Mouse (Mus musculus): Measurements from ENCODE around the gene Cdh12. TPM values are rescaled to one million over a fixed set of nuclear protein-coding genes. Genes with fewer than 3 reads are reported as not detected.
"Not testable (repeated sequence)": the region's sequence is repeated elsewhere in the genome, so short reads cannot be mapped to it uniquely, and the experiment has no call there.

The Cdh12 gene
- polyA plus RNA-seq, 1 experiment from 2014 or later = 6.8 TPM

DNA sequence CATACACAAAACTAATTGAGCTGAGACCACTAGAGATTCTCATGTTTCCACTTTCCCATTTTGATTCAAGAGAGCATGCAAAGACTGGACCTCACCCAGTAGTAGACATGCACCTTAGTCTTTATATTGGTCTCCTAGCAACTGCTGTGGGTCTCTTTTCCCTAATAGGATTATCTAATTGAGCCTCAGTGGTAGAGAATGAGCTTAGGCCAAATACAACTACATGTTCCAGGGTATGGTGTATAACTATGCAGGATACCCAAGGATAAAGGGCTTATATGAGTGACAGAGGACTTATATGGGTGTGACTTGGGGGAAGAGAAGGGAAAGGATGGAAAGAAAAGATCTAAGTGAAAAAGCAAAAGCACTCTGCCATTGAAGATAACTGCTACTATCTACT, 683.9 kb downstream of the Cdh12 start:
- H3K4me1 ChIP-seq (ENCODE audit: control insufficient read depth, insufficient read depth, low read length) = no peaks in the 10 kb centered on the region
- no peaks in the 10 kb centered on the region for H3K27me3 ChIP-seq (ENCODE audit: control insufficient read depth, insufficient read depth, low read length)
- no peak overlapping the region for H3K4me2 ChIP-seq (ENCODE audit: low read length)
- no peak overlapping the region for H3K4me3 ChIP-seq (replicated peaks; ENCODE audit: low read depth, low read length)
- H3K36me3 ChIP-seq (ENCODE audit: control insufficient read depth, insufficient read depth, low read length) = no peaks in the 10 kb centered on the region
- no peak for ATAC-seq (ENCODE audit: low FRiP score, low TSS enrichment)
- H3K9me3 ChIP-seq (ENCODE audit: control insufficient read depth, low read length) = no peaks in the 10 kb centered on the region
- no peak overlapping the region for H3K27ac ChIP-seq (replicated peaks; ENCODE audit: low read depth, low read length)
- no peak for DNase-seq
- no peak overlapping the region for H3K9ac ChIP-seq (replicated peaks; ENCODE audit: low read length)

DNA sequence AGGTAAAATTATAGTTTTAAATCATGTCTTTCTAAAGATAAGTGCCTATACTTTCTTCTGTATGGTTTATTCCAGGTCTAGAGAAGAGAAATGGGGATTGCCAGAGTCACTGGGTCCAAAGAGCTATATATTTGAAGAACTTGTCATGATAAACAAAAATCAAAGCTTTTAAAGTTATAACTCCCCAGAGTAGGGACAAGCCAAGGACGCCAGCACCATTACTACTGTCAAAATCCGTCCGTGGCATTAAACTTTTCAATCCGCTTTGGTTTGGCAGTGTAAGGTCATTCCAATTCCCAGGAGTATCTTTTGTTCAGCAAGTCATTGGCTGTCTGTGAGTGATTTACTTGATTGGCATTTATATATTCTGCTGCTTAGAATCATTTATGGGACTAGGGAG, 697.8 kb downstream of the Cdh12 start:
- DNase-seq = no peak
- Histone ChIP-seq H3K27ac (replicated peaks; ENCODE audit: low read depth, low read length) (no peak overlapping the region), H3K4me1 (ENCODE audit: control insufficient read depth, insufficient read depth, low read length) (no peaks in the 10 kb centered on the region), H3K4me3 (replicated peaks; ENCODE audit: low read depth, low read length) (no peak overlapping the region), H3K27me3 (ENCODE audit: control insufficient read depth, insufficient read depth, low read length) (no peaks in the 10 kb centered on the region), H3K9ac (replicated peaks; ENCODE audit: low read length) (no peak overlapping the region), H3K9me3 (ENCODE audit: control insufficient read depth, low read length) (no peaks in the 10 kb centered on the region), H3K36me3 (ENCODE audit: control insufficient read depth, insufficient read depth, low read length) (no peaks in the 10 kb centered on the region), H3K4me2 (ENCODE audit: low read length) (no peak overlapping the region)
- no peak for ATAC-seq (ENCODE audit: low FRiP score, low TSS enrichment)
- 61% methylated on average over 4 of the region's 4 CpGs for WGBS

DNA sequence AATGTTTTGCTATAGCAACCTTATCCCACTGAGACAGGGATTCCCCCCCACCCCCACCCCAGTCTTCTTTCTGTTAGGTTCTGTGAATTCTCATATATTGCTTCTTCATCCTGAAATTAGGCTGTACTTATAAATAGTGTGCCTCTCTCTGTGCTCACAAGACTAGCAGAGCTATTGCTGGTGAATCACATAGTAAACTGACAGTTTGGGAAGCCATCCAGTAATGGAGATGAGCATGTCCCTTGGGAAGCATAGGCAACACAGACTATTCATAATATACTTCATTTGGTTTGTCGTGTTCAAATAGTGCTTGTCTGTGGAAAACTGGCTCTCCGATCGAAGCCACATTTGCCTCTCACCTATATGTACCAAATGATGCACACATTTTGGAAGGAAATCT, 704.5 kb downstream of the Cdh12 start:
- DNase-seq = peak; percentile 40

DNA sequence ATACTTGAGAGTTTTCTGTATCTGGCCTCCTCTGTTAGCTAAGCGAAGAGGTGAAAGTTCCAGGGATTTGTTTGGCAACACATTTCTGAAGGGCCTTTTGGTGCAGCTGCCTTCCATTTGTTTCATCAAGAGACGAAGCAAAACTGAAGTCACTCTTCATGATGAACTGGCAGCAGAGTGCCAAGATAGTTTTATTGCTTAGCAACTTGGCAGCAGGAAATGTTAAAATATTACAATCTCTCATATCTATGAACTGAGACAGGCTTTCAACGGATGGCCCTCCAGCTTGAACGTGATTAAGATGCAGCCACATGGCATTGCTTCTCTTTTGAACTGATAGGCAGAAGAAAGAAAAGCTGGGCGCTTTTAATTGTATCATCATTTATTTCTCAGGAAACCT, 730.7 kb downstream of the Cdh12 start:
- no peak overlapping the region for H3K9ac ChIP-seq (replicated peaks; ENCODE audit: low read length)
- no peak overlapping the region for H3K4me3 ChIP-seq (replicated peaks; ENCODE audit: low read depth, low read length)
- DNase-seq = peak; percentile 5
- H3K36me3 ChIP-seq (ENCODE audit: control insufficient read depth, insufficient read depth, low read length) = no peaks in the 10 kb centered on the region
- no peak for ATAC-seq (ENCODE audit: low FRiP score, low TSS enrichment)
- no peaks in the 10 kb centered on the region for H3K27me3 ChIP-seq (ENCODE audit: control insufficient read depth, insufficient read depth, low read length)
- no peak overlapping the region for H3K4me2 ChIP-seq (ENCODE audit: low read length)
- H3K27ac ChIP-seq (replicated peaks; ENCODE audit: low read depth, low read length) = no peak overlapping the region
- no peaks in the 10 kb centered on the region for H3K9me3 ChIP-seq (ENCODE audit: control insufficient read depth, low read length)
- WGBS = 59% methylated on average over 5 of the region's 5 CpGs
- no peaks in the 10 kb centered on the region for H3K4me1 ChIP-seq (ENCODE audit: control insufficient read depth, insufficient read depth, low read length)

More for the DNA sequence above, 704.5 kb downstream of the Cdh12 start:
- no peak overlapping the region for H3K9ac ChIP-seq (replicated peaks; ENCODE audit: low read length)
- no peak overlapping the region for H3K27ac ChIP-seq (replicated peaks; ENCODE audit: low read depth, low read length)
- H3K4me3 ChIP-seq (replicated peaks; ENCODE audit: low read depth, low read length) = no peak overlapping the region
- WGBS = 81% methylated on average over 3 of the region's 3 CpGs
- H3K27me3 ChIP-seq (ENCODE audit: control insufficient read depth, insufficient read depth, low read length) = no peaks in the 10 kb centered on the region
- no peaks in the 10 kb centered on the region for H3K9me3 ChIP-seq (ENCODE audit: control insufficient read depth, low read length)
- ATAC-seq (ENCODE audit: low FRiP score, low TSS enrichment) = no peak
- no peak overlapping the region for H3K4me2 ChIP-seq (ENCODE audit: low read length)
- no peaks in the 10 kb centered on the region for H3K36me3 ChIP-seq (ENCODE audit: control insufficient read depth, insufficient read depth, low read length)
- no peaks in the 10 kb centered on the region for H3K4me1 ChIP-seq (ENCODE audit: control insufficient read depth, insufficient read depth, low read length)

DNA sequence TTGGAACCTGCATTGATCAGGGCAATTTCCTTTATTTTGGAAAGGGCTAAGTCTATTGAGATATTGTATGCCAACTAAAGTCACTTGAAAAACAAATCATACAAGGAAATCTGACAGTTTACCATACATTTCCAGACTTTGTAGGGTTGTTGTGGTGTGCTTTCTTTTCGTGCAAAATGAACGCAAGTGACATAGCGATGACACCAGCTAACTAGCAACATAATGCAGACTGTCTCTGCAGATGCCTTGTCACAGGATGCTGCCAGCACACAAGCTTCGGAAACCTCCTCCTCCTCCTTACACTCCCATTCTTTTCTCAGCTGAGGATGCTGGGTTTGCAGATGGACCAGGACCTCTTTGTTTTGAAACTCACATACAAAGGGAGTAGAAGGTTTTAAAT, 731.1 kb downstream of the Cdh12 start:
- Histone ChIP-seq H3K9ac (replicated peaks; ENCODE audit: low read length) (no peak overlapping the region), H3K4me2 (ENCODE audit: low read length) (no peak overlapping the region), H3K4me3 (replicated peaks; ENCODE audit: low read depth, low read length) (no peak overlapping the region), H3K36me3 (ENCODE audit: control insufficient read depth, insufficient read depth, low read length) (no peaks in the 10 kb centered on the region), H3K27me3 (ENCODE audit: control insufficient read depth, insufficient read depth, low read length) (no peaks in the 10 kb centered on the region), H3K4me1 (ENCODE audit: control insufficient read depth, insufficient read depth, low read length) (no peaks in the 10 kb centered on the region), H3K27ac (replicated peaks; ENCODE audit: low read depth, low read length) (no peak overlapping the region), H3K9me3 (ENCODE audit: control insufficient read depth, low read length) (no peaks in the 10 kb centered on the region)
- no peak for DNase-seq
- WGBS = 57% methylated on average over 4 of the region's 4 CpGs
- ATAC-seq (ENCODE audit: low FRiP score, low TSS enrichment) = no peak

DNA sequence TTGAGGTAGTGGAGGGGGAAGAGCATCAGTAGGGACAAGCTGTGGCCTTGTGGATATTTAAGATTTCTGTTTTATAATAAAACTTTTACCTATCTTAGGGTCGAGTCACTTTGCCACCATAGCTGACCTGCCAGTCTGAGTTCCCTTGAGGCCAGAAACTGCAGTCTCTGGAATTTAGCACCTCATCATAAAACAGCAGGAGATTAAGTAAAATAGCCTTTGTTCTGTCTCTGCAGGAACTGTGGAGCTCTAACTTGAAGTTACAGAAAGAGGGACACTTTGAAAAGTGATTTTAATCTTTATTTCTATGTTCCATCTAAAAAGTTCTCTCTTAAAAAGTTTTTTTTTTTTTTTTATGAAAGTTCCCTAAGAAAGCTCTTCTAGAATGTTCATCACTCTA, 736.7 kb downstream of the Cdh12 start:
- Histone ChIP-seq H3K27ac (replicated peaks; ENCODE audit: low read depth, low read length) (no peak overlapping the region), H3K9ac (replicated peaks; ENCODE audit: low read length) (no peak overlapping the region), H3K4me2 (ENCODE audit: low read length) (no peak overlapping the region), H3K27me3 (ENCODE audit: control insufficient read depth, insufficient read depth, low read length) (no peaks in the 10 kb centered on the region), H3K4me1 (ENCODE audit: control insufficient read depth, insufficient read depth, low read length) (no peaks in the 10 kb centered on the region), H3K4me3 (replicated peaks; ENCODE audit: low read depth, low read length) (no peak overlapping the region), H3K9me3 (ENCODE audit: control insufficient read depth, low read length) (no peaks in the 10 kb centered on the region), H3K36me3 (ENCODE audit: control insufficient read depth, insufficient read depth, low read length) (no peaks in the 10 kb centered on the region)
- no peak for ATAC-seq (ENCODE audit: low FRiP score, low TSS enrichment)
- 56% methylated on average over 1 of the region's 1 CpGs for WGBS
- no peak for DNase-seq

DNA sequence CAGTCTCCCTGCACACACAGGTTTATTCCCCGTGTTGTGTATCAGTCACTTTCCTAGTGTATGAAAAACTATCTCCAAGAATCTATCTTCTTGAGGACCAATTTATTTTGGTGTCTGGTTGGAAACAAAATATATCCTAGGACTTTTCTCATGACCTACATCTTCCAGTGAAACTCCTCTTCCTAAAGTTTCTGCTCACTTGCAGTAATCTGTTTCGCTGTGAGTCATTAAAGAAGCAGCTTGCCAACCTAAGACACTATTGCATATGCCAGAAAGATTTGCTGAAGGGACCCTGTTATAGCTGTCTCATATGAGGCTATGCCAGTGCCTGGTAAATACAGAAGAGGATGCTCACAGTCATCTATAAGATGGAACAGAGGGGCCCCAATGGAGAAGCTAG, 761.0 kb downstream of the Cdh12 start:
- H3K36me3 ChIP-seq (ENCODE audit: control insufficient read depth, insufficient read depth, low read length); H3K4me2 ChIP-seq (ENCODE audit: low read length); H3K9me3 ChIP-seq (ENCODE audit: control insufficient read depth, low read length); ATAC-seq (ENCODE audit: low FRiP score, low TSS enrichment); H3K9ac ChIP-seq (replicated peaks; ENCODE audit: low read length); H3K4me3 ChIP-seq (replicated peaks; ENCODE audit: low read depth, low read length); H3K27me3 ChIP-seq (ENCODE audit: control insufficient read depth, insufficient read depth, low read length); H3K27ac ChIP-seq (replicated peaks; ENCODE audit: low read depth, low read length); DNase-seq; H3K4me1 ChIP-seq (ENCODE audit: control insufficient read depth, insufficient read depth, low read length): not testable (repeated sequence)
- 87% methylated on average over 2 of the region's 2 CpGs for WGBS

DNA sequence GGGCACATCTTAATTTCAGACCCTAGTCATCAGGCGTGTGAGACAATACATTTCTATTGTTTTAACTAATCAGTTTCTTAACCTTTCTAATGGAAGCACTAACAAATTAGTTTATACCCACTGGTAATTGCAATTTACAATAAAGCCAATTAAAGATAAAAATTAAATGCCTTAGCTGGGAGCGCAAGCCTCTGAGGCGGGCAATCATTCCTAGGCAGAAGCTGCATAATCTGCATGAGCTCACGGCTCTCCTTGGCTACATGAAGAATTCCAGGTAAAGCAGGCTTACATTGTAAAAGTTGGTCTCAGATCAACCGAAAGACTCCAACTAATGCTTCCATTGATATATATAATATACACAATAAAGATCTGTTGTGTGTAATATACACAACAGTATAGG, 773.9 kb downstream of the Cdh12 start:
- Histone ChIP-seq H3K27ac (replicated peaks; ENCODE audit: low read depth, low read length) (no peak overlapping the region), H3K4me2 (ENCODE audit: low read length) (no peak overlapping the region), H3K9ac (replicated peaks; ENCODE audit: low read length) (no peak overlapping the region), H3K27me3 (ENCODE audit: control insufficient read depth, insufficient read depth, low read length) (no peaks in the 10 kb centered on the region), H3K36me3 (ENCODE audit: control insufficient read depth, insufficient read depth, low read length) (no peaks in the 10 kb centered on the region), H3K9me3 (ENCODE audit: control insufficient read depth, low read length) (no peaks in the 10 kb centered on the region), H3K4me3 (replicated peaks; ENCODE audit: low read depth, low read length) (no peak overlapping the region), H3K4me1 (ENCODE audit: control insufficient read depth, insufficient read depth, low read length) (no peaks in the 10 kb centered on the region)
- no peak for ATAC-seq (ENCODE audit: low FRiP score, low TSS enrichment)
- 74% methylated on average over 5 of the region's 5 CpGs for WGBS
- DNase-seq = peak; percentile 15

DNA sequence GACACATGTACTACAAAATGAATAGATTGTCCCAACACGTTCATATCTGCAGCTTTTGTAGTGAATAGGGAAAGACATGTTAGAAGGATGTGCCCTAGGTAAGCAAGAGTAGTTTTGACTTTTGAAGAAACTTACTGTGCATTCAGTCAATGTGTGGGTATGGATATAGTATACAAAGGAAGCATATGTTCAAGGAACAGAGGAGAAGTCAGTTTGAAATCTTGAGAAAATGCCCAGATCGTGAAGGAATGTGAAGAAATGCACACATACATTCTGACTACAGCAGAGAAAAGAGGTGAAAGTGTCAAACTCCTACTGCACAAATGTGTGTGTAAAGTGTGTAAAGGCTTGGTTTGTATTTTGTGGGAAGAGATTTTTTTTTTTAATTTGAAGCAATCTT, 812.3 kb downstream of the Cdh12 start:
- no peaks in the 10 kb centered on the region for H3K4me1 ChIP-seq (ENCODE audit: control insufficient read depth, insufficient read depth, low read length)
- no peaks in the 10 kb centered on the region for H3K27me3 ChIP-seq (ENCODE audit: control insufficient read depth, insufficient read depth, low read length)
- no peak overlapping the region for H3K4me2 ChIP-seq (ENCODE audit: low read length)
- WGBS = 94% methylated on average over 2 of the region's 2 CpGs
- no peak for DNase-seq
- no peaks in the 10 kb centered on the region for H3K36me3 ChIP-seq (ENCODE audit: control insufficient read depth, insufficient read depth, low read length)
- no peak for ATAC-seq (ENCODE audit: low FRiP score, low TSS enrichment)
- H3K9ac ChIP-seq (replicated peaks; ENCODE audit: low read length) = no peak overlapping the region
- H3K4me3 ChIP-seq (replicated peaks; ENCODE audit: low read depth, low read length) = no peak overlapping the region
- H3K27ac ChIP-seq (replicated peaks; ENCODE audit: low read depth, low read length) = no peak overlapping the region
- H3K9me3 ChIP-seq (ENCODE audit: control insufficient read depth, low read length) = no peaks in the 10 kb centered on the region

Measured in midbrain, embryonic 14.5 days (tissue).